Mouse (Mus musculus) myocyte (in vitro differentiated cells): ENCODE data around the gene Prss57.

Experiments
- POLR2A ChIP-seq: IDR thresholded peaks from one replicate; pipeline ENCODE4 v1.6.1; 2011; ENCODE audit warnings: low read depth, mild to moderate bottlenecking, control low read depth, moderate library complexity; ENCODE audit not compliant: insufficient read length
- SRF ChIP-seq: IDR thresholded peaks from one replicate; pipeline ENCODE4 v1.6.1; 2011; ENCODE audit warnings: low read depth; ENCODE audit not compliant: control insufficient read depth, insufficient read length

- TF ChIP-seq POLR2A (no peak), SRF (peak; percentile 45)
Observed at GRCm38 (mm10) chr10:79779784-79780663, 10.7 kb downstream of the Prss57 start.
